Mouse (Mus musculus): ENCODE data around the gene Ctnna2. TPM values are rescaled to one million over a fixed set of nuclear protein-coding genes. Genes with fewer than 3 reads are reported as not detected.

Gene Ctnna2
- total and polyA plus RNA-seq, 2 experiments from 2014 or later, result 95.0 to 150 TPM

- Histone ChIP-seq H3K4me1 (ENCODE audit: insufficient read depth, low read length) (no peaks in the 10 kb centered on the region), H3K27ac (no peak overlapping the region), H3K9me3 (ENCODE audit: low read length) (no peaks in the 10 kb centered on the region), H3K4me2 (ENCODE audit: low read depth, low read length) (no peak overlapping the region), H3K36me3 (ENCODE audit: insufficient read depth, low read length) (no peaks in the 10 kb centered on the region), H3K27me3 (ENCODE audit: insufficient read depth, low read length) (no peaks in the 10 kb centered on the region), H3K9ac (replicated peaks; ENCODE audit: low read length) (no peak overlapping the region), H3K4me3 (ENCODE audit: low read length) (no peak overlapping the region)
- no peak for TF ChIP-seq CTCF (IDR thresholded peaks at IDR 0.05; ENCODE audit: low read depth)
- ATAC-seq (no peak), DNase-seq (ENCODE audit: low spot score) (peak; percentile 26)
- WGBS, result 34% methylated on average over 5 of the region's 5 CpGs
These were observed 859.0 kb downstream of the Ctnna2 start for GRCm38 (mm10) chr6:77120510-77120909.

- DNase-seq (ENCODE audit: low spot score) (no peak), ATAC-seq (no peak)
- Histone ChIP-seq H3K9ac (replicated peaks; ENCODE audit: low read length) (no peak overlapping the region), H3K27me3 (ENCODE audit: insufficient read depth, low read length) (no peaks in the 10 kb centered on the region), H3K4me3 (ENCODE audit: low read length) (no peak overlapping the region), H3K36me3 (ENCODE audit: insufficient read depth, low read length) (no peaks in the 10 kb centered on the region), H3K27ac (no peak overlapping the region), H3K4me2 (ENCODE audit: low read depth, low read length) (no peak overlapping the region), H3K4me1 (ENCODE audit: insufficient read depth, low read length) (no peaks in the 10 kb centered on the region), H3K9me3 (ENCODE audit: low read length) (no peaks in the 10 kb centered on the region)
- TF ChIP-seq CTCF (IDR thresholded peaks at IDR 0.05; ENCODE audit: low read depth), result no peak
- WGBS, result 79% methylated on average over 10 of the region's 10 CpGs
These were observed 870.2 kb downstream of the Ctnna2 start for GRCm38 (mm10) chr6:77109095-77109945.

- no peak overlapping the region for H3K4me3 ChIP-seq (ENCODE audit: low read length)
- DNase-seq (ENCODE audit: low spot score), result peak; percentile 34
- no peak for TF ChIP-seq CTCF (IDR thresholded peaks at IDR 0.05; ENCODE audit: low read depth)
- no peak overlapping the region for H3K9ac ChIP-seq (replicated peaks; ENCODE audit: low read length)
- no peaks in the 10 kb centered on the region for H3K27me3 ChIP-seq (ENCODE audit: insufficient read depth, low read length)
- H3K36me3 ChIP-seq (ENCODE audit: insufficient read depth, low read length), result no peaks in the 10 kb centered on the region
- H3K27ac ChIP-seq, result no peak overlapping the region
- no peaks in the 10 kb centered on the region for H3K4me1 ChIP-seq (ENCODE audit: insufficient read depth, low read length)
- ATAC-seq, result peak; percentile 67
- no peak overlapping the region for H3K4me2 ChIP-seq (ENCODE audit: low read depth, low read length)
- WGBS, result 19% methylated on average over 1 of the region's 1 CpGs
- no peaks in the 10 kb centered on the region for H3K9me3 ChIP-seq (ENCODE audit: low read length)
These were observed 878.5 kb downstream of the Ctnna2 start for GRCm38 (mm10) chr6:77101047-77101446.

GRCm38 (mm10) chr6:77098540-77098939 is 881.0 kb downstream of the Ctnna2 start:
- Histone ChIP-seq H3K4me2 (ENCODE audit: low read depth, low read length) (no peak overlapping the region), H3K4me3 (ENCODE audit: low read length) (no peak overlapping the region), H3K27ac (no peak overlapping the region), H3K9me3 (ENCODE audit: low read length) (no peaks in the 10 kb centered on the region), H3K36me3 (ENCODE audit: insufficient read depth, low read length) (no peaks in the 10 kb centered on the region), H3K9ac (replicated peaks; ENCODE audit: low read length) (no peak overlapping the region), H3K27me3 (ENCODE audit: insufficient read depth, low read length) (no peaks in the 10 kb centered on the region), H3K4me1 (ENCODE audit: insufficient read depth, low read length) (no peaks in the 10 kb centered on the region)
- ATAC-seq, result no peak
- DNase-seq (ENCODE audit: low spot score), result no peak
- TF ChIP-seq CTCF (IDR thresholded peaks at IDR 0.05; ENCODE audit: low read depth), result no peak
- 89% methylated on average over 1 of the region's 1 CpGs for WGBS

- no peak overlapping the region for H3K27ac ChIP-seq
- H3K36me3 ChIP-seq (ENCODE audit: insufficient read depth, low read length), result no peaks in the 10 kb centered on the region
- ATAC-seq (peak; percentile 97), DNase-seq (ENCODE audit: low spot score) (peak; percentile 87)
- 23% methylated on average over 14 of the region's 14 CpGs for WGBS
- no peak overlapping the region for H3K9ac ChIP-seq (replicated peaks; ENCODE audit: low read length)
- no peaks in the 10 kb centered on the region for H3K4me1 ChIP-seq (ENCODE audit: insufficient read depth, low read length)
- H3K4me2 ChIP-seq (ENCODE audit: low read depth, low read length), result no peak overlapping the region
- no peaks in the 10 kb centered on the region for H3K9me3 ChIP-seq (ENCODE audit: low read length)
- TF ChIP-seq CTCF (IDR thresholded peaks at IDR 0.05; ENCODE audit: low read depth), result no peak
- no peak overlapping the region for H3K4me3 ChIP-seq (ENCODE audit: low read length)
- no peaks in the 10 kb centered on the region for H3K27me3 ChIP-seq (ENCODE audit: insufficient read depth, low read length)
These were observed 903.8 kb downstream of the Ctnna2 start for GRCm38 (mm10) chr6:77075396-77076376.

- no peak overlapping the region for H3K4me2 ChIP-seq (ENCODE audit: low read depth, low read length)
- H3K27ac ChIP-seq, result no peak overlapping the region
- no peaks in the 10 kb centered on the region for H3K9me3 ChIP-seq (ENCODE audit: low read length)
- ATAC-seq (no peak), DNase-seq (ENCODE audit: low spot score) (no peak)
- H3K4me1 ChIP-seq (ENCODE audit: insufficient read depth, low read length), result no peaks in the 10 kb centered on the region
- WGBS, result 46% methylated on average over 3 of the region's 3 CpGs
- no peak overlapping the region for H3K4me3 ChIP-seq (ENCODE audit: low read length)
- no peaks in the 10 kb centered on the region for H3K36me3 ChIP-seq (ENCODE audit: insufficient read depth, low read length)
- TF ChIP-seq CTCF (IDR thresholded peaks at IDR 0.05; ENCODE audit: low read depth), result no peak
- H3K9ac ChIP-seq (replicated peaks; ENCODE audit: low read length), result no peak overlapping the region
- no peaks in the 10 kb centered on the region for H3K27me3 ChIP-seq (ENCODE audit: insufficient read depth, low read length)
These were observed 909.9 kb downstream of the Ctnna2 start for GRCm38 (mm10) chr6:77069595-77069994.

Data from hindbrain, postnatal 0 days (tissue).